Mouse (Mus musculus): ENCODE measurements around the gene Cbr4. TPM values are rescaled to one million over a fixed set of nuclear protein-coding genes. Genes with fewer than 3 reads are reported as not detected.

Gene Cbr4
- polyA plus RNA-seq, 1 experiment from 2014 or later = 27.8 TPM

- H3K9ac ChIP-seq = no peak overlapping the region
- no peaks in the 10 kb centered on the region for H3K4me1 ChIP-seq
- ATAC-seq (ENCODE audit: insufficient number of reproducible peaks, low FRiP score, low TSS enrichment, low read depth) = no peak
- H3K36me3 ChIP-seq = no peaks in the 10 kb centered on the region
- H3K27me3 ChIP-seq = no peaks in the 10 kb centered on the region
- no peaks in the 10 kb centered on the region for H3K9me3 ChIP-seq (replicated peaks)
- H3K4me3 ChIP-seq (replicated peaks) = no peak overlapping the region
- H3K4me2 ChIP-seq (replicated peaks) = no peak overlapping the region
- 79% methylated on average over 15 of the region's 15 CpGs for WGBS
- no peak overlapping the region for H3K27ac ChIP-seq (replicated peaks)
These were observed 20.6 kb upstream of the Cbr4 start for GRCm38 (mm10) chr8:61466696-61467552.

GRCm38 (mm10) chr8:61467553-61467815 is 20.1 kb upstream of the Cbr4 start:
- H3K4me1 ChIP-seq = no peaks in the 10 kb centered on the region
- no peaks in the 10 kb centered on the region for H3K9me3 ChIP-seq (replicated peaks)
- no peak for ATAC-seq (ENCODE audit: insufficient number of reproducible peaks, low FRiP score, low TSS enrichment, low read depth)
- H3K4me3 ChIP-seq (replicated peaks) = no peak overlapping the region
- 93% methylated on average over 3 of the region's 3 CpGs for WGBS
- H3K36me3 ChIP-seq = no peaks in the 10 kb centered on the region
- no peaks in the 10 kb centered on the region for H3K27me3 ChIP-seq
- no peak overlapping the region for H3K4me2 ChIP-seq (replicated peaks)
- no peak overlapping the region for H3K9ac ChIP-seq
- no peak overlapping the region for H3K27ac ChIP-seq (replicated peaks)

DNA sequence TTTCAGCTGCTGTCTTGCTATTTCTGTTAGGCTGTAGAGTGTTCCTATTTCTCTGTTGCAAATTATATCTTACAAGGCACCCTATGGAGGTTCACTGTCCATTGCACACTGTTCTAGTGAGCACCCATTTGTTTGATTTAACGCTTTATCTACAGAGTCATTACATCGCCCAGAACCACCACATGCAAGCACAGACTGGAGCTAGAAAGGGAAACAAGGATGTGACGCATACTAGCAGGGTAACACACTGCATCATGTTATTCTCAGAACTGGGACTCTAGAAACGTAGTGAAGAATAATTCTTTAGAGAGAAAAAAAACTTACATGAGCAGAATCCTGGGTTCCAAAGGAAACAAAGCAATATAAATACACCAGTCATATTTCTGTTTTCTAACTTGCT is 17.3 kb upstream of the Cbr4 start:
- no peak overlapping the region for H3K27ac ChIP-seq (replicated peaks)
- no peak overlapping the region for H3K4me3 ChIP-seq (replicated peaks)
- no peak overlapping the region for H3K4me2 ChIP-seq (replicated peaks)
- no peak overlapping the region for H3K9ac ChIP-seq
- no peaks in the 10 kb centered on the region for H3K27me3 ChIP-seq
- no peaks in the 10 kb centered on the region for H3K9me3 ChIP-seq (replicated peaks)
- no peaks in the 10 kb centered on the region for H3K36me3 ChIP-seq
- WGBS = 80% methylated on average over 4 of the region's 4 CpGs
- H3K4me1 ChIP-seq = no peaks in the 10 kb centered on the region
- no peak for ATAC-seq (ENCODE audit: insufficient number of reproducible peaks, low FRiP score, low TSS enrichment, low read depth)

DNA sequence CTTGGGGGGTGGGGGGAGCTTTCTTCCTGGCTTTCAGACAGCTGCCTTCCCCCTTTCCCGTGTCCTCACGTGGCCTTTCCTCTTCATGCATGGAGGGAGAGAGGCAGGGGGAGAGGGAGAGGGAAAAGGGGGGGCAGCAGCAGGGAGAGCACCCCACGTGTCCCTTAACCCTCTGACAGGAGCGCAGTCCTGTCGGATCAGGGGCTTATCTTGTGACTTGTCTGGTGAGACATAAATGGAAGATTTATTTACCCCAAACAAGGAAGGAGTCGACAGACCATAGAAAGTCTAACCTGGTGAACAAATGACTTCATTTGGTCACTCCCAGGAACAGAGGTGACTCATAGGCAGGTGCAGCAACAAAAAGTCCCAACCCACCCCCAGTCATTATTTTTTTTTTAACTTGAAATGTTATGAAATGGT is 12.3 kb upstream of the Cbr4 start:
- no peak overlapping the region for H3K9ac ChIP-seq
- H3K27me3 ChIP-seq = no peaks in the 10 kb centered on the region
- H3K27ac ChIP-seq (replicated peaks) = no peak overlapping the region
- H3K4me2 ChIP-seq (replicated peaks) = no peak overlapping the region
- WGBS = 56% methylated on average over 6 of the region's 6 CpGs
- H3K4me3 ChIP-seq (replicated peaks) = no peak overlapping the region
- H3K9me3 ChIP-seq (replicated peaks) = no peaks in the 10 kb centered on the region
- H3K36me3 ChIP-seq = no peaks in the 10 kb centered on the region
- no peaks in the 10 kb centered on the region for H3K4me1 ChIP-seq
- ATAC-seq (ENCODE audit: insufficient number of reproducible peaks, low FRiP score, low TSS enrichment, low read depth) = no peak

- 83% methylated on average over 9 of the region's 9 CpGs for whole genome bisulfite sequencing
- Histone ChIP-seq H3K36me3 (no peaks in the 10 kb centered on the region), H3K9ac (no peak overlapping the region), H3K4me1 (no peaks in the 10 kb centered on the region), H3K27ac (replicated peaks) (no peak overlapping the region), H3K4me2 (replicated peaks) (no peak overlapping the region), H3K9me3 (replicated peaks) (no peaks in the 10 kb centered on the region), H3K27me3 (no peaks in the 10 kb centered on the region), H3K4me3 (replicated peaks) (no peak overlapping the region)
- ATAC-seq (ENCODE audit: insufficient number of reproducible peaks, low FRiP score, low TSS enrichment, low read depth) = no peak
These were observed 11.4 kb upstream of the Cbr4 start for GRCm38 (mm10) chr8:61476160-61476559.

DNA sequence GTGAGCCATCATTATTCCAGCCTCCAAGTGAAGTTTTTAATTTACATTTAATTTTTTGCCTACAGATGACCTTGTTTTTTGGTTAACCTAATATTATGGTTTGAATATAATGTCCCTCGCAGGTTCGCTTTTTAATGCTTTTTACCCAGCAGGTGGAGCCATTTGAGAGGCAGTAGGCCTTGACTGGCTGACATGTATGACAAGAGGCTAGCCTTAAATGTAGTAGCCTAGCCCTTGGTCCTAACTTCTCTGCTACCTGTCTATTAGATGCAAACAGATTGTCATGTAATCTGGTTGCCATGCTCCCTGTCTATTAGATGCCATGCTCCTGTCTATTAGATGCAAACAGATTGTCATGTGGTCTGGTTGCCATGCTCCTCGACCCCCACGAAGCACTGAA is 9.4 kb upstream of the Cbr4 start:
- Histone ChIP-seq H3K4me1 (no peaks in the 10 kb centered on the region), H3K27ac (replicated peaks) (no peak overlapping the region), H3K27me3 (no peaks in the 10 kb centered on the region), H3K9ac (no peak overlapping the region), H3K4me2 (replicated peaks) (no peak overlapping the region), H3K36me3 (no peaks in the 10 kb centered on the region), H3K9me3 (replicated peaks) (no peaks in the 10 kb centered on the region), H3K4me3 (replicated peaks) (no peak overlapping the region)
- ATAC-seq (ENCODE audit: insufficient number of reproducible peaks, low FRiP score, low TSS enrichment, low read depth) = no peak
- 89% methylated on average over 4 of the region's 4 CpGs for WGBS

- no peaks in the 10 kb centered on the region for H3K9me3 ChIP-seq (replicated peaks)
- no peaks in the 10 kb centered on the region for H3K36me3 ChIP-seq
- no peak overlapping the region for H3K9ac ChIP-seq
- no peak overlapping the region for H3K27ac ChIP-seq (replicated peaks)
- H3K4me1 ChIP-seq = no peaks in the 10 kb centered on the region
- H3K4me2 ChIP-seq (replicated peaks) = no peak overlapping the region
- ATAC-seq (ENCODE audit: insufficient number of reproducible peaks, low FRiP score, low TSS enrichment, low read depth) = no peak
- no peaks in the 10 kb centered on the region for H3K27me3 ChIP-seq
- no peak overlapping the region for H3K4me3 ChIP-seq (replicated peaks)
- 67% methylated on average over 8 of the region's 8 CpGs for WGBS
These were observed 8.7 kb upstream of the Cbr4 start for GRCm38 (mm10) chr8:61478793-61479192.

DNA sequence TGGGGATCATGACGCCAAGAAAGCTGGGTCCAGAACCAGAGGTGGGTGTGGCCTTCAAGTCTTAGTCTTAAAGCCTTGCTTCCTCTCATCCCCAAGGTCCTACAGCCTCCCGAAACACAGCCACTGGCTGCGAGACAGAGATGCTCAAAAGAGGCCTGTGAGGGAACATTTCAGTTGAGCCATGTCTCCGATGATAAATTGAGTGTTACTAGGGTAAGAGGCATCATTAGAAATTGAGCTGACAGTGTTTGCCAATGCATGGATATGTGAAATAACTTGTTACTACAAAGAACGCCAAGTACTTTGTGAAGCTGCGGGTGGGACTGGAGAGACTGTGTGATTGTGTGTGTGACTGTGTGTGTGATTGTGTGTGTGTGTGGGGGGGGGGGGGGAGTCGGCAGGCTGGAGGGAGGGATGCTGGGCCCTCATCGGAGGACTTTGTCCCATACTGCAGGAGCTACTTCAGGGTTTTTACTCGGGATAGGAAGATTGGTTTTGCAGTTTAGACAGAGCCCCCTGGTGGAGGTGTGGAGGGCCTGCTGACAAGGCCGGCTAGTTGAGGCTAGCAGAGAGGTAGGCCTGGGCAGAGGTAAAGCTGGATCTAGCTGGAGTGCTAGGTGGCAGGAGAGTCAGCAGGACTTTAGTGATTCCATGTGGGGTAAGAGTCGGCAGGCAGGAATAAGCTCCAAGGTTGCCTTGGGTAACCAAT is 7.9 kb upstream of the Cbr4 start:
- ATAC-seq (ENCODE audit: insufficient number of reproducible peaks, low FRiP score, low TSS enrichment, low read depth) = no peak
- Histone ChIP-seq H3K27ac (replicated peaks) (no peak overlapping the region), H3K9ac (no peak overlapping the region), H3K4me1 (no peaks in the 10 kb centered on the region), H3K36me3 (no peaks in the 10 kb centered on the region), H3K27me3 (no peaks in the 10 kb centered on the region), H3K4me3 (replicated peaks) (no peak overlapping the region), H3K9me3 (replicated peaks) (no peaks in the 10 kb centered on the region), H3K4me2 (replicated peaks) (no peak overlapping the region)
- WGBS = 52% methylated on average over 10 of the region's 11 CpGs

- H3K36me3 ChIP-seq = no peaks in the 10 kb centered on the region
- H3K27me3 ChIP-seq = no peaks in the 10 kb centered on the region
- no peaks in the 10 kb centered on the region for H3K4me1 ChIP-seq
- no peak overlapping the region for H3K9ac ChIP-seq
- no peak overlapping the region for H3K27ac ChIP-seq (replicated peaks)
- no peaks in the 10 kb centered on the region for H3K9me3 ChIP-seq (replicated peaks)
- WGBS = 84% methylated on average over 14 of the region's 14 CpGs
- no peak for ATAC-seq (ENCODE audit: insufficient number of reproducible peaks, low FRiP score, low TSS enrichment, low read depth)
- no peak overlapping the region for H3K4me2 ChIP-seq (replicated peaks)
- H3K4me3 ChIP-seq (replicated peaks) = no peak overlapping the region
These were observed 7.1 kb upstream of the Cbr4 start for GRCm38 (mm10) chr8:61480260-61480967.

GRCm38 (mm10) chr8:61486923-61487529 is 508 bp upstream of the Cbr4 start:
- H3K27ac ChIP-seq (replicated peaks) = no peak overlapping the region
- no peak overlapping the region for H3K9ac ChIP-seq
- WGBS = 93% methylated on average over 2 of the region's 2 CpGs
- no peaks in the 10 kb centered on the region for H3K9me3 ChIP-seq (replicated peaks)
- H3K4me2 ChIP-seq (replicated peaks) = no peak overlapping the region
- H3K4me1 ChIP-seq = peaks cover 4% of the 10 kb centered on the region
- H3K4me3 ChIP-seq (replicated peaks) = no peak overlapping the region
- no peak for ATAC-seq (ENCODE audit: insufficient number of reproducible peaks, low FRiP score, low TSS enrichment, low read depth)
- H3K27me3 ChIP-seq = no peaks in the 10 kb centered on the region
- H3K36me3 ChIP-seq = 0 out of 2 replicates have a peak, but pooled peaks cover 2% of the 10 kb centered on the region

DNA sequence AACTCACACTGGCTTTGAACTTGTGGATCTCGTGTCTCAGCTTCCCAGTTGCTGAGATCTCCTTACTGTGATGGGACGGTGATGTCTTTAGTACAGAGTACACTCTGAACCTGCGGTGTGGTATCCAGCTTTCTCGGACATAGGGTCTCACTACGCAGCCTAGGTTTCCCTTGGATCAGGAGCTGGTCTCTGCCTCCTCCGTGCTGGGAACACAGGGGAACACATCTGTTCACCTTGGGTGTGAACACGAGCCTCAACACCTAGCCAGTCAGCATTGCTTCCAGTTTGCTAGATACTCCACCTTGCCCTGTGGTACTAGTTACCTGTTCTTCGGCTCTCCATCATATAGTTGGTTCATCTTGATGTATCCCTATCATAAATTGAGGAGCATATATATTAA is 1.1 kb downstream of the Cbr4 start:
- H3K27me3 ChIP-seq = no peaks in the 10 kb centered on the region
- 94% methylated on average over 8 of the region's 8 CpGs for WGBS
- peak overlapping the region; percentile 64 for H3K4me3 ChIP-seq (replicated peaks)

More for the DNA sequence above, 1.1 kb downstream of the Cbr4 start:
- Histone ChIP-seq H3K4me2 (replicated peaks) (peak overlapping the region; percentile 57), H3K4me1 (peaks cover 4% of the 10 kb centered on the region), H3K27ac (replicated peaks) (no peak overlapping the region), H3K9me3 (replicated peaks) (no peaks in the 10 kb centered on the region), H3K9ac (no peak overlapping the region), H3K36me3 (peaks cover 10% of the 10 kb centered on the region; the same call in 1 of the 2 replicates)
- no peak for ATAC-seq (ENCODE audit: insufficient number of reproducible peaks, low FRiP score, low TSS enrichment, low read depth)
